Mouse (Mus musculus) B cell, adult (primary cell): Measurements from ENCODE around the gene Plekho1. TPM values are rescaled to one million over a fixed set of nuclear protein-coding genes. Genes with fewer than 3 reads are reported as not detected.

Experiments used
- total RNA-seq: library from RNA; stranded (reverse); gene quantifications from 4 replicates; pipeline ENCODE4 v1.2.4, GENCODE M21; 2023; ENCODE audit not compliant: inconsistent age

Gene Plekho1
- total RNA-seq: 203 to 253 TPM (median 234 TPM) in 4 replicates

GRCm38 (mm10) chr3:95995802-95996428 is at the start of gene Plekho1:
TSS of gene Plekho1 (minus strand) at chr3:95996001.

Other genes starting within 250 kb of the Plekho1 start
- 84.3 to 86.3 TPM (median 84.9 TPM) in 4 replicates for gene Tars2, start 235.8 kb downstream of the Plekho1 start, total RNA-seq
- 93.2 to 115 TPM (median 103 TPM) in 4 replicates for gene Rprd2, start 177.1 kb downstream of the Plekho1 start, total RNA-seq
- gene Prpf3, start 140.1 kb downstream of the Plekho1 start, total RNA-seq: 89.6 to 102 TPM (median 98.9 TPM) in 4 replicates
- gene Mrps21, start 124.5 kb downstream of the Plekho1 start, total RNA-seq: 103 to 115 TPM (median 109 TPM) in 4 replicates
- gene Ciart, start 113.8 kb downstream of the Plekho1 start, total RNA-seq: 219 to 247 TPM (median 225 TPM) in 4 replicates
- gene BC028528, start 104.0 kb downstream of the Plekho1 start, total RNA-seq: 51.8 to 76.7 TPM (median 72.8 TPM) in 4 replicates
- 44.8 to 57.9 TPM (median 54.3 TPM) in 4 replicates for gene Aph1a, start 102.0 kb downstream of the Plekho1 start, total RNA-seq
- not detected in 4 replicates for gene Car14, start 91.3 kb downstream of the Plekho1 start, total RNA-seq
- 103 to 121 TPM (median 117 TPM) in 4 replicates for gene Anp32e, start 66.8 kb downstream of the Plekho1 start, total RNA-seq
- gene Vps45, start 62.5 kb upstream of the Plekho1 start, total RNA-seq: 16.8 to 29.1 TPM (median 20.3 TPM) in 4 replicates
- gene Otud7b, start 108.5 kb upstream of the Plekho1 start, total RNA-seq: 53.7 to 61.3 TPM (median 54.9 TPM) in 4 replicates
- 1.9 to 3.4 TPM (median 2.4 TPM) in 4 replicates for gene Mtmr11, start 166.0 kb upstream of the Plekho1 start, total RNA-seq
- gene Sf3b4, start 176.3 kb upstream of the Plekho1 start, total RNA-seq: 86.6 to 96.9 TPM (median 89.8 TPM) in 4 replicates
- 2.2 to 4.4 TPM (median 2.7 TPM) in 4 replicates for gene Sv2a, start 185.2 kb upstream of the Plekho1 start, total RNA-seq
- 8.4 to 10.2 TPM (median 9.0 TPM) in 4 replicates for gene Bola1, start 223.7 kb upstream of the Plekho1 start, total RNA-seq
- gene Hist2h2ab, start 223.9 kb upstream of the Plekho1 start, total RNA-seq: 5.1 to 10.3 TPM (median 7.2 TPM) in 4 replicates
- 110 to 130 TPM (median 113 TPM) in 4 replicates for gene Hist2h2ac, start 224.9 kb upstream of the Plekho1 start, total RNA-seq
- gene Hist2h2be, start 225.1 kb upstream of the Plekho1 start, total RNA-seq: 4.9 to 5.8 TPM (median 5.0 TPM) in 4 replicates
- 1.6 to 5.2 TPM (median 3.2 TPM) in 4 replicates for gene Hist2h3c2, start 243.1 kb upstream of the Plekho1 start, total RNA-seq
- 684 to 746 TPM (median 716 TPM) in 4 replicates for gene Hist2h2aa2, start 244.3 kb upstream of the Plekho1 start, total RNA-seq
- gene Hist2h2aa1, start 249.5 kb upstream of the Plekho1 start, total RNA-seq: 4.9 to 9.3 TPM (median 6.8 TPM) in 3 of 4 replicates, not detected in the other